In the genomic region with DNA sequence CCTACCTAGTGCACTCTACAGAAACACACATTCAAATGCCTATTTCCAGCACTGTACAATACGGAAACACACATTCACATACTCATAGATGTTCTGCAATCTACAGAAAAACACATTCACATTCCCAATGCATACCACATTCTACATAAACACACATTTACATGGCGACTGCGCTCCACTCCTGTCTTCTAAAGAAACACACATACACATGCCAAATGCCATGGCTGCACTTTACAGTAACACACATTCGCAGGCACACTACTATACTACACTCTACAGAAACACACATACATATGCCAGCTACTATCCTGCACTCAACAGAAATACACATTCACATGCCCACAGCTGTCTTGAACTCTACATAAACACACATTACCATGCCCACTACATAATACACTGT, we compare ENCODE assay signal across 38 mouse cellular contexts. TPM values are rescaled to one million over a fixed set of nuclear protein-coding genes. Genes with fewer than 3 reads are reported as not detected.
"Had no signal": no experiment of that assay in that cellular context is flagged by ENCODE, and none has a peak within 500 bp of the region (broad histone marks: within the 10 kb centered on the region; RNA-seq: fewer than 3 reads in every experiment).

No protein-coding gene starts in this region.

RNA-seq across cellular contexts. Expression of a gene that starts 28.1 kb away (rescaled TPM):
- total RNA-seq: gastrocnemius, adult 2 months; gastrocnemius, postnatal 10 days; gastrocnemius, postnatal 36 days; heart, adult 18-20 months; heart, adult 8-10 months; heart, postnatal 14 days; heart, postnatal 36 days; hematopoietic stem cell, adult 5-6 weeks; hindbrain, postnatal 0 days; layer of hippocampus, adult 18-20 months; layer of hippocampus, adult 8-10 months; layer of hippocampus, postnatal 14 days; layer of hippocampus, postnatal 36 days; left cerebral cortex, adult 18-20 months; left cerebral cortex, adult 8-10 months; left cerebral cortex, postnatal 10 days; left cerebral cortex, postnatal 25 days; left cerebral cortex, postnatal 4 days; liver, adult 2 months had no signal
- polyA plus RNA-seq: gonadal fat pad, adult 2 months; heart, embryonic 10.5 days; heart, embryonic 12.5 days; heart, embryonic 14.5 days; heart, embryonic 16.5 days; hindbrain, embryonic 11.5 days; hindbrain, embryonic 13.5 days; hindbrain, embryonic 15.5 days; hindbrain, postnatal 0 days; intestine, embryonic 14.5 days; intestine, embryonic 16.5 days; kidney, adult 2 months; kidney, embryonic 15.5 days; kidney, postnatal 0 days; large intestine, adult 2 months; limb, embryonic 11.5 days; limb, embryonic 13.5 days; limb, embryonic 15.5 days; liver, adult 2 months; liver, embryonic 12.5 days; liver, embryonic 14.5 days had no signal

RNA-seq across cellular contexts. Expression of a gene that starts 58.4 kb away (rescaled TPM):
- total RNA-seq: gastrocnemius, adult 2 months; gastrocnemius, postnatal 10 days; gastrocnemius, postnatal 36 days; heart, adult 18-20 months; heart, adult 8-10 months; heart, postnatal 14 days; heart, postnatal 36 days; hematopoietic stem cell, adult 5-6 weeks; hindbrain, postnatal 0 days; layer of hippocampus, adult 18-20 months; layer of hippocampus, adult 8-10 months; layer of hippocampus, postnatal 14 days; layer of hippocampus, postnatal 36 days; left cerebral cortex, adult 18-20 months; left cerebral cortex, adult 8-10 months; left cerebral cortex, postnatal 10 days; left cerebral cortex, postnatal 25 days; left cerebral cortex, postnatal 4 days; liver, adult 2 months had no signal
- polyA plus RNA-seq: gonadal fat pad, adult 2 months; heart, embryonic 10.5 days; heart, embryonic 12.5 days; heart, embryonic 14.5 days; heart, embryonic 16.5 days; hindbrain, embryonic 11.5 days; hindbrain, embryonic 13.5 days; hindbrain, embryonic 15.5 days; hindbrain, postnatal 0 days; intestine, embryonic 14.5 days; intestine, embryonic 16.5 days; kidney, adult 2 months; kidney, embryonic 15.5 days; kidney, postnatal 0 days; large intestine, adult 2 months; limb, embryonic 11.5 days; limb, embryonic 13.5 days; limb, embryonic 15.5 days; liver, adult 2 months; liver, embryonic 12.5 days; liver, embryonic 14.5 days had no signal
